Mouse (Mus musculus): Measurements from ENCODE around the gene Uhrf1bp1l. TPM values are rescaled to one million over a fixed set of nuclear protein-coding genes. Genes with fewer than 3 reads are reported as not detected.
"Not testable (repeated sequence)": the region's sequence is repeated elsewhere in the genome, so short reads cannot be mapped to it uniquely, and the experiment has no call there.

The Uhrf1bp1l gene
- polyA plus RNA-seq (2015; fragmentation: Nextera tagmentation; extraction: Ambion mirVana), result 28.9 and 29.3 TPM in 2 replicates

- H3K4me1 ChIP-seq, result peaks cover 13% of the 10 kb centered on the region
- WGBS, result under 1% methylated on average over 82 of the region's 85 CpGs
- peak within 1 kb of the TSS; percentile 91 for H3K4me3 ChIP-seq (replicated peaks)
- peak within 1 kb of the TSS; percentile 64 for H3K4me2 ChIP-seq
- no peaks in the 10 kb centered on the region for H3K36me3 ChIP-seq
- H3K27me3 ChIP-seq (replicated peaks), result no peaks in the 10 kb centered on the region
- ATAC-seq (ENCODE audit: low FRiP score), result peak; percentile 97
- H3K9ac ChIP-seq (replicated peaks), result peak within 1 kb of the TSS; percentile 93
- no peaks in the 10 kb centered on the region for H3K9me3 ChIP-seq (replicated peaks)
- peak within 1 kb of the TSS; percentile 97 for H3K27ac ChIP-seq (replicated peaks)
Measured at GRCm38 (mm10) chr10:89744871-89745665, at the start of gene Uhrf1bp1l. Gene Uhrf1bp1l (plus strand): TSS chr10:89744991.

- Histone ChIP-seq H3K4me2 (no peak overlapping the region), H3K27ac (replicated peaks) (no peak overlapping the region), H3K4me3 (replicated peaks) (no peak overlapping the region), H3K36me3 (no peaks in the 10 kb centered on the region), H3K4me1 (no peaks in the 10 kb centered on the region), H3K27me3 (replicated peaks) (no peaks in the 10 kb centered on the region), H3K9me3 (replicated peaks) (no peaks in the 10 kb centered on the region), H3K9ac (replicated peaks) (no peak overlapping the region)
- ATAC-seq (ENCODE audit: low FRiP score), result no peak
- WGBS, result 90% methylated on average over 20 of the region's 20 CpGs
Measured at GRCm38 (mm10) chr10:89695194-89695911, 49.4 kb upstream of the Uhrf1bp1l start.

- H3K36me3 ChIP-seq; H3K4me1 ChIP-seq; H3K9ac ChIP-seq (replicated peaks); H3K9me3 ChIP-seq (replicated peaks); H3K27me3 ChIP-seq (replicated peaks); H3K27ac ChIP-seq (replicated peaks); H3K4me3 ChIP-seq (replicated peaks); ATAC-seq (ENCODE audit: low FRiP score); H3K4me2 ChIP-seq: not testable (repeated sequence)
- 82% methylated on average over 2 of the region's 2 CpGs for WGBS
Measured at GRCm38 (mm10) chr10:89696270-89696669, 48.5 kb upstream of the Uhrf1bp1l start.

- WGBS, result 95% methylated on average over 3 of the region's 3 CpGs
- ATAC-seq (ENCODE audit: low FRiP score), result no peak
- H3K36me3 ChIP-seq, result no peaks in the 10 kb centered on the region
- no peaks in the 10 kb centered on the region for H3K27me3 ChIP-seq (replicated peaks)
- no peak overlapping the region for H3K4me3 ChIP-seq (replicated peaks)
- H3K4me2 ChIP-seq, result no peak overlapping the region
- H3K9ac ChIP-seq (replicated peaks), result no peak overlapping the region
- no peaks in the 10 kb centered on the region for H3K9me3 ChIP-seq (replicated peaks)
- no peaks in the 10 kb centered on the region for H3K4me1 ChIP-seq
- H3K27ac ChIP-seq (replicated peaks), result no peak overlapping the region
Measured at GRCm38 (mm10) chr10:89697956-89698355, 46.8 kb upstream of the Uhrf1bp1l start.

- Histone ChIP-seq H3K36me3 (no peaks in the 10 kb centered on the region), H3K9me3 (replicated peaks) (no peaks in the 10 kb centered on the region), H3K27ac (replicated peaks) (no peak overlapping the region), H3K4me3 (replicated peaks) (no peak overlapping the region), H3K9ac (replicated peaks) (no peak overlapping the region), H3K4me1 (no peaks in the 10 kb centered on the region), H3K4me2 (no peak overlapping the region), H3K27me3 (replicated peaks) (no peaks in the 10 kb centered on the region)
- no peak for ATAC-seq (ENCODE audit: low FRiP score)
- 61% methylated on average over 5 of the region's 5 CpGs for WGBS
Measured at GRCm38 (mm10) chr10:89703042-89703441, 41.7 kb upstream of the Uhrf1bp1l start.

GRCm38 (mm10) chr10:89707397-89707796 is 37.4 kb upstream of the Uhrf1bp1l start:
- no peak for ATAC-seq (ENCODE audit: low FRiP score)
- no peak overlapping the region for H3K4me2 ChIP-seq
- no peaks in the 10 kb centered on the region for H3K27me3 ChIP-seq (replicated peaks)
- H3K4me3 ChIP-seq (replicated peaks), result no peak overlapping the region
- H3K9me3 ChIP-seq (replicated peaks), result no peaks in the 10 kb centered on the region
- H3K27ac ChIP-seq (replicated peaks), result no peak overlapping the region
- H3K36me3 ChIP-seq, result peaks cover 11% of the 10 kb centered on the region
- no peak overlapping the region for H3K9ac ChIP-seq (replicated peaks)
- WGBS, result 79% methylated on average over 3 of the region's 3 CpGs
- H3K4me1 ChIP-seq, result no peaks in the 10 kb centered on the region

DNA sequence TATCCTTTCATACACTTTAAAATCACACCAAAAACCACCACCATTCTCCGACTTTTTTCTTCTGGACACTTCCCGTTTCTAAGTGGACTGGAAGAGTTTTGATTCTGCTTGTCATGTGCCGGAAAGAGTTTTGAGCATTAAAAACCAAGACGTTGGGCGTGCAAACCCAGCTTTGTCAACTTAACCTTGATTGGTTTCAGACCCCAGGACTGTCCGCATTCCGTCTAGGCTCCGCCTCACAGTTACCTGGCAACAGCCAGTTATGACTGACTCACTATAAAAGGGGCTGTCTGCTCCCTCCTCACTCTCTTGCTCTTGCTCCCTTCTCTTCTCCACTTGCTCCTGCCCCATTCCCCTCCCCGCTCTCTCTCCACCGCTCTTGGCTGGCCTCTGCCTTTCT is 36.1 kb upstream of the Uhrf1bp1l start:
- Histone ChIP-seq H3K27ac (replicated peaks) (no peak overlapping the region), H3K36me3 (peaks cover 22% of the 10 kb centered on the region), H3K4me3 (replicated peaks) (no peak overlapping the region), H3K27me3 (replicated peaks) (no peaks in the 10 kb centered on the region), H3K9me3 (replicated peaks) (no peaks in the 10 kb centered on the region), H3K4me1 (no peaks in the 10 kb centered on the region), H3K4me2 (no peak overlapping the region), H3K9ac (replicated peaks) (no peak overlapping the region)
- ATAC-seq (ENCODE audit: low FRiP score), result no peak
- 37% methylated on average over 10 of the region's 10 CpGs for WGBS

- ATAC-seq (ENCODE audit: low FRiP score), result no peak
Measured at GRCm38 (mm10) chr10:89714910-89715309, 29.9 kb upstream of the Uhrf1bp1l start.

GRCm38 (mm10) chr10:89720252-89720651 is 24.5 kb upstream of the Uhrf1bp1l start:
- no peak overlapping the region for H3K4me2 ChIP-seq
- H3K4me1 ChIP-seq, result no peaks in the 10 kb centered on the region
- peaks cover 29% of the 10 kb centered on the region for H3K36me3 ChIP-seq
- no peak overlapping the region for H3K4me3 ChIP-seq (replicated peaks)
- H3K27ac ChIP-seq (replicated peaks), result no peak overlapping the region
- no peak for ATAC-seq (ENCODE audit: low FRiP score)
- no peaks in the 10 kb centered on the region for H3K27me3 ChIP-seq (replicated peaks)
- no peaks in the 10 kb centered on the region for H3K9me3 ChIP-seq (replicated peaks)
- H3K9ac ChIP-seq (replicated peaks), result no peak overlapping the region

More at GRCm38 (mm10) chr10:89714910-89715309, 29.9 kb upstream of the Uhrf1bp1l start:
- Histone ChIP-seq H3K27me3 (replicated peaks) (no peaks in the 10 kb centered on the region), H3K4me1 (no peaks in the 10 kb centered on the region), H3K9ac (replicated peaks) (no peak overlapping the region), H3K9me3 (replicated peaks) (no peaks in the 10 kb centered on the region), H3K4me2 (no peak overlapping the region), H3K27ac (replicated peaks) (no peak overlapping the region), H3K36me3 (peaks cover 44% of the 10 kb centered on the region), H3K4me3 (replicated peaks) (no peak overlapping the region)
- 93% methylated on average over 10 of the region's 10 CpGs for WGBS

DNA sequence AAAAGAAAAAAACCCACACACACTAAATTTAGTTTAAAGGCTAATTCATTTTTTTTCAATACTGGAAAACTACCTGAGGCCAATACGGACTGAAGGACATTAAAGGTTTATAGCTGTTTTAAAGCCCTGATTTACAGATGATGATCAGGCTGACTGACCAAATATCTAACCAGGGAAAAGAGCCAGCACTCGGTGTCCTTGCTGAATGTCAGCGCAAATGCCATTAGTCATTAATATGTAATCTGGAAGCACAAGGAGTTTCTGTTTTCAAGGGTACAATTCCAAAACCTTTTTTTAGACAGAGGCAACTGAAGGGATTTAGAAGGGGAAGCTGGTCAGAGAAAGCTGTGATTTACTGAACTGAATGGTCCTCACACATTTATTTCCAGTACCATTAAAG is 24.0 kb upstream of the Uhrf1bp1l start:
- H3K9ac ChIP-seq (replicated peaks), result no peak overlapping the region
- peaks cover 26% of the 10 kb centered on the region for H3K36me3 ChIP-seq
- H3K4me1 ChIP-seq, result no peaks in the 10 kb centered on the region
- H3K27me3 ChIP-seq (replicated peaks), result no peaks in the 10 kb centered on the region
- no peak overlapping the region for H3K4me2 ChIP-seq
- H3K9me3 ChIP-seq (replicated peaks), result no peaks in the 10 kb centered on the region
- 83% methylated on average over 3 of the region's 3 CpGs for WGBS
- ATAC-seq (ENCODE audit: low FRiP score), result no peak
- H3K27ac ChIP-seq (replicated peaks), result no peak overlapping the region
- H3K4me3 ChIP-seq (replicated peaks), result no peak overlapping the region

- H3K9me3 ChIP-seq (replicated peaks), result no peaks in the 10 kb centered on the region
- 92% methylated on average over 14 of the region's 14 CpGs for WGBS
- no peaks in the 10 kb centered on the region for H3K4me1 ChIP-seq
- H3K4me3 ChIP-seq (replicated peaks), result no peak overlapping the region
- no peaks in the 10 kb centered on the region for H3K27me3 ChIP-seq (replicated peaks)
- peaks cover 34% of the 10 kb centered on the region for H3K36me3 ChIP-seq
- no peak overlapping the region for H3K4me2 ChIP-seq
- H3K27ac ChIP-seq (replicated peaks), result no peak overlapping the region
- H3K9ac ChIP-seq (replicated peaks), result no peak overlapping the region
- ATAC-seq (ENCODE audit: low FRiP score), result no peak
Measured at GRCm38 (mm10) chr10:89722247-89723195, 22.3 kb upstream of the Uhrf1bp1l start.
